Mouse (Mus musculus) frontal cortex, postnatal 14 days (tissue): ENCODE data around the gene Hhip.

ENCODE experiments used
- DNase-seq, 2 experiments: peaks; one replicate each; pipeline ENCODE4 v3.0.0; 2022; ENCODE audit warnings: low spot score in 2 of 2

The Hhip gene

GRCm38 (mm10) chr8:80057198-80058174, at the start of gene Hhip:
Gene Hhip, minus strand, starts transcription at chr8:80058006.
- DNase-seq = peak in 1 of 2 experiments; percentile 37

GRCm38 (mm10) chr8:80087021-80087420, 29.2 kb upstream of the Hhip start:
- DNase-seq = no peak

GRCm38 (mm10) chr8:80058193-80058592, 387 bp upstream of the Hhip start:
- peak in 1 of 2 experiments; percentile 11 for DNase-seq

- no peak for DNase-seq
Measured at GRCm38 (mm10) chr8:80056331-80057070, 1.3 kb downstream of the Hhip start.

- DNase-seq = no peak
Measured at GRCm38 (mm10) chr8:80055777-80056176, 2.0 kb downstream of the Hhip start.

GRCm38 (mm10) chr8:80055094-80055493, 2.7 kb downstream of the Hhip start:
- no peak for DNase-seq

GRCm38 (mm10) chr8:80054216-80054615, 3.6 kb downstream of the Hhip start:
- no peak for DNase-seq

- no peak for DNase-seq
Measured at GRCm38 (mm10) chr8:80052838-80053237, 5.0 kb downstream of the Hhip start.

GRCm38 (mm10) chr8:80051494-80051893, 6.3 kb downstream of the Hhip start:
- no peak for DNase-seq

- DNase-seq = no peak
Measured at GRCm38 (mm10) chr8:80049256-80050005, 8.4 kb downstream of the Hhip start.

GRCm38 (mm10) chr8:80048256-80048655, 9.6 kb downstream of the Hhip start:
- DNase-seq = no peak

- DNase-seq = no peak
Measured at GRCm38 (mm10) chr8:80037644-80038253, 20.1 kb downstream of the Hhip start.

- no peak for DNase-seq
Measured at GRCm38 (mm10) chr8:80032604-80033003, 25.2 kb downstream of the Hhip start.

- DNase-seq = no peak
Measured at GRCm38 (mm10) chr8:80031330-80032293, 26.2 kb downstream of the Hhip start.

GRCm38 (mm10) chr8:80029631-80030030, 28.2 kb downstream of the Hhip start:
- DNase-seq = no peak

- no peak for DNase-seq
Measured at GRCm38 (mm10) chr8:80020469-80020868, 37.3 kb downstream of the Hhip start.

GRCm38 (mm10) chr8:80015818-80016217, 42.0 kb downstream of the Hhip start:
- DNase-seq = no peak

- DNase-seq = no peak
Measured at GRCm38 (mm10) chr8:80004421-80004820, 53.4 kb downstream of the Hhip start.

- DNase-seq = no peak
Measured at GRCm38 (mm10) chr8:80002313-80002712, 55.5 kb downstream of the Hhip start.

GRCm38 (mm10) chr8:79995075-79995474, 62.7 kb downstream of the Hhip start:
- DNase-seq = no peak
